Comparison of ENCODE assay signal across 10 mouse cellular contexts in genomic region chr6:84148470-84148869, GRCm38 (mm10).
A peak's percentile ranks its signal among the peaks of the same experiment; 100 is the strongest.
DNase-seq lines count a peak whose midpoint lies in the region; ATAC-seq and TF ChIP-seq lines count a peak whose summit lies in the region.
"Had no signal": no experiment of that assay in that cellular context is flagged by ENCODE, and none has a peak within 500 bp of the region (broad histone marks: within the 10 kb centered on the region; RNA-seq: fewer than 3 reads in every experiment).

No protein-coding gene starts in this region.

- H3K9me3 ChIP-seq in heart, postnatal 0 days (replicated peaks; ENCODE audit: control insufficient read depth, low read length), result no peaks in the 10 kb centered on the region

- WGBS in heart, postnatal 0 days, result 70% methylated on average over 6 of the region's 6 CpGs

- TF ChIP-seq CTCF in heart, postnatal 0 days (IDR thresholded peaks at IDR 0.05; ENCODE audit: low read depth), result peak; percentile 31

- no peak overlapping the region for H3K27ac ChIP-seq in heart, postnatal 0 days (ENCODE audit: low read depth)

- no peak for TF ChIP-seq EP300 in heart, postnatal 0 days (IDR thresholded peaks at IDR 0.05; ENCODE audit: low read depth)

- H3K4me2 ChIP-seq in heart, postnatal 0 days (ENCODE audit: low read depth, low read length), result no peak overlapping the region
- H3K4me2 ChIP-seq: heart, embryonic 11.5 days had no signal

- peak; percentile 33 for DNase-seq in heart, postnatal 0 days (ENCODE audit: low spot score)
- DNase-seq in heart, postnatal 4 days, result no peak
- peak; percentile 50 for DNase-seq in lung, postnatal 36 days
- no peak for DNase-seq in lung, postnatal 4 days
- DNase-seq in MN1 (ENCODE audit: low spot score), result peak; percentile 32
- DNase-seq in hindlimb bud, embryonic 11.5 days (ENCODE audit: extremely low spot score, low read depth, low spot score), result peak; percentile 35
- no peak for DNase-seq in adrenal gland, adult 2 months
- no peak for DNase-seq in spleen, postnatal 36 days (ENCODE audit: low spot score in 2 of 2)
- DNase-seq: kidney, adult 8-10 months had no signal

- H3K36me3 ChIP-seq in heart, postnatal 0 days (replicated peaks; ENCODE audit: control insufficient read depth, insufficient read depth, low read length), result peaks cover 21% of the 10 kb centered on the region

- H3K4me3 ChIP-seq in heart, postnatal 0 days (ENCODE audit: low read depth, low read length), result no peak overlapping the region

- ATAC-seq in heart, postnatal 0 days (ENCODE audit: insufficient read depth, low read depth), result no peak

- H3K4me1 ChIP-seq in heart, postnatal 0 days (ENCODE audit: control insufficient read depth, insufficient read depth), result peaks cover 2% of the 10 kb centered on the region; the same call in 1 of the 2 replicates

- H3K9ac ChIP-seq in heart, postnatal 0 days (replicated peaks; ENCODE audit: low read depth, low read length), result no peak overlapping the region

- H3K27me3 ChIP-seq in heart, postnatal 0 days (ENCODE audit: control insufficient read depth, insufficient read depth, low read length), result no peaks in the 10 kb centered on the region

Comparison
In these comparisons a context has a peak if more than half of its experiments do, and no peak if none do; other contexts are left out.
1. DNase-seq: peak in heart, postnatal 0 days (single experiment), lung, postnatal 36 days (single experiment), MN1 (single experiment) and hindlimb bud, embryonic 11.5 days (single experiment); none in heart, postnatal 4 days (single experiment), lung, postnatal 4 days (0 of 2), adrenal gland, adult 2 months (single experiment) and spleen, postnatal 36 days (0 of 2).